Mouse (Mus musculus): ENCODE data around the gene Tsga10ip. TPM values are rescaled to one million over a fixed set of nuclear protein-coding genes. Genes with fewer than 3 reads are reported as not detected.

Tsga10ip gene
- total and polyA plus RNA-seq, 3 experiments = 0.87 to 0.89 TPM; not detected in 1

DNA sequence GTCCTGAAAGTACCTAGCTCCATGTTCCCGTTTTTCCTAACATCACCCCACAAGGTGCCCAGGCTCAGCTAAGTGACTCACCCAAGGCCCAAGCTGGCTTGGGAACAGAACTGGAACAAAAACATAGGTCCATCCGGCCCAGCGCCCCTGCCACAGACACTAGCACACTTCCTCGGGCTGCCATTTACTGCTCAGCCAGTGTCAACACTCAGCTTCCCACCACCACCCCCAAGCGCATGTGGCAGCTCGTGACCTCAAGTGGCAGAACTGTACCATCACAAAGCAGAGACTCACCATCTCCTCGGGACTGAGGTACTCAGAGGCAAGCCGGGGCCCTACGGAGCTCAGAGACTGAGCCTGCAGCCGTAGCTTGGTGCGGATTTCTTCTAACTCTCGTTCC is 19.0 kb downstream of the Tsga10ip start:
- no peak overlapping the region for H3K9ac ChIP-seq (ENCODE audit: insufficient read depth, low read depth)
- H3K79me2 ChIP-seq (replicated peaks; ENCODE audit: control insufficient read depth, extremely low read depth, insufficient read depth, poor library complexity, severe bottlenecking) = peaks cover 27% of the 10 kb centered on the region
- no peak overlapping the region for H3K4me3 ChIP-seq (replicated peaks in 1 of 3; ENCODE audit: low read depth in 2 of 3, low read length in 2 of 3, poor library complexity in 1 of 3)
- H3K4me1 ChIP-seq (ENCODE audit: control insufficient read depth in 1 of 2, insufficient read depth in 2 of 2) = peaks cover 2 to 21% of the 10 kb centered on the region in 2 experiments; a peak in 2 of 4 replicates
- TF ChIP-seq ETS1 (conservative IDR thresholded peaks at IDR 0.05; ENCODE audit: low read depth, low read length) (no peak), CHD2 (IDR thresholded peaks at IDR 0.05; ENCODE audit: low read length) (no peak), CTCF (conservative IDR thresholded peaks at IDR 0.05 in 1 of 2, IDR thresholded peaks at IDR 0.05 in 1 of 2; ENCODE audit: low read depth in 2 of 2, low read length in 2 of 2) (no peak), SIN3A (IDR thresholded peaks at IDR 0.05; ENCODE audit: low read length) (no peak), MXI1 (IDR thresholded peaks at IDR 0.05; ENCODE audit: low read depth, low read length) (no peak), ZNF384 (IDR thresholded peaks at IDR 0.05; ENCODE audit: low read depth, low read length) (no peak), MEF2A (IDR thresholded peaks at IDR 0.05; ENCODE audit: borderline replicate concordance, low read depth, low read length) (no peak), GABPA (IDR thresholded peaks at IDR 0.05; ENCODE audit: insufficient replicate concordance, low read depth, low read length) (no peak), ZC3H11A (IDR thresholded peaks at IDR 0.05; ENCODE audit: low read depth, low read length) (no peak), KAT2A (IDR thresholded peaks at IDR 0.05; ENCODE audit: insufficient replicate concordance, low read length) (no peak), CHD1 (IDR thresholded peaks at IDR 0.05; ENCODE audit: low read depth, low read length) (no peak), TBP (conservative IDR thresholded peaks at IDR 0.05; ENCODE audit: low read depth, low read length) (no peak), USF1 (IDR thresholded peaks at IDR 0.05; ENCODE audit: low read depth, low read length) (no peak), IRF4 (IDR thresholded peaks at IDR 0.05; ENCODE audit: low read depth, low read length) (no peak), NELFE (IDR thresholded peaks at IDR 0.05; ENCODE audit: low read depth, low read length) (no peak), HCFC1 (IDR thresholded peaks at IDR 0.05; ENCODE audit: low read depth, low read length) (no peak), MAFK (IDR thresholded peaks at IDR 0.05; ENCODE audit: insufficient replicate concordance, low read length) (no peak)
- DNase-seq (ENCODE audit: extremely low read depth) = no peak
- no peaks in the 10 kb centered on the region for H3K9me3 ChIP-seq (replicated peaks; ENCODE audit: low read length)
- H3K27me3 ChIP-seq (replicated peaks) = no peaks in the 10 kb centered on the region
- dilution Hi-C loops (cut with MboI; ENCODE audit: extremely low pct_ligation_motif_present, extremely low pct_unique_long_range_greater_than_20kb, low sequenced_read_pairs) = no loop called here
- no peak overlapping the region for H3K4me2 ChIP-seq (ENCODE audit: insufficient read depth, low read depth, poor library complexity, severe bottlenecking)
- in situ Hi-C loops (cut with MboI; ENCODE audit: low pct_ligation_motif_present, low pct_unique_long_range_greater_than_20kb, low sequenced_read_pairs) = no loop called here
- H3K36me3 ChIP-seq (replicated peaks in 1 of 2; ENCODE audit: control insufficient read depth in 1 of 2, insufficient read depth in 1 of 2, low read length in 1 of 2) = peaks cover 74 to 88% of the 10 kb centered on the region in 2 experiments
- H3K27ac ChIP-seq (ENCODE audit: insufficient read depth, low read depth) = no peak overlapping the region

DNA sequence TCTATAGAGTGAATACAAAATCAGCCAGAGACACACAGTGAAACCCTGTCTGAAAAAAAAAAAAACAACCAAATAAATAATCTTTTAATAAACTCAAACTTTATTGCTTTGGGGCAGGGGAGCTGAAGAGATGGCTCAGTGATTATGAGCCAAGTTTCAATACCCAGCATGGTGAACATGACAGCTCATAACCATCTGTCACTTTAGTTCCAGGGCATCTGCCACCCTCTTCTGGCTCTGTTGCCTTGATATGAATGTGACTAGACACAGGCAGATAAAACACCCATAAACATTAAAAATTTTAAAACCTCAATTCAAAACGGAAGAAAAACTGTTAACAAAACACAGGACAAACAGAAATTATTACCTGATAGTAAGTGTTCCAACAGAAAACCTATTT is 24.9 kb downstream of the Tsga10ip start:
- H3K4me3 ChIP-seq (replicated peaks in 1 of 3; ENCODE audit: low read depth in 2 of 3, low read length in 2 of 3, poor library complexity in 1 of 3) = no peak overlapping the region
- in situ Hi-C loops (cut with MboI; ENCODE audit: low pct_ligation_motif_present, low pct_unique_long_range_greater_than_20kb, low sequenced_read_pairs) (no loop called here), dilution Hi-C loops (cut with MboI; ENCODE audit: extremely low pct_ligation_motif_present, extremely low pct_unique_long_range_greater_than_20kb, low sequenced_read_pairs) (no loop called here)
- no peak overlapping the region for H3K4me2 ChIP-seq (ENCODE audit: insufficient read depth, low read depth, poor library complexity, severe bottlenecking)
- no peaks in the 10 kb centered on the region for H3K9me3 ChIP-seq (replicated peaks; ENCODE audit: low read length)
- no peak overlapping the region for H3K9ac ChIP-seq (ENCODE audit: insufficient read depth, low read depth)
- peaks cover 0 to 14% of the 10 kb centered on the region in 2 experiments; a peak in 2 of 4 replicates for H3K4me1 ChIP-seq (ENCODE audit: control insufficient read depth in 1 of 2, insufficient read depth in 2 of 2)
- H3K79me2 ChIP-seq (replicated peaks; ENCODE audit: control insufficient read depth, extremely low read depth, insufficient read depth, poor library complexity, severe bottlenecking) = no peaks in the 10 kb centered on the region
- no peaks in the 10 kb centered on the region for H3K27me3 ChIP-seq (replicated peaks)
- no peak overlapping the region for H3K27ac ChIP-seq (ENCODE audit: insufficient read depth, low read depth)
- TF ChIP-seq SMC3 (IDR thresholded peaks at IDR 0.05; ENCODE audit: low read depth, low read length) (no peak), MYC (IDR thresholded peaks at IDR 0.05; ENCODE audit: low read depth, low read length) (no peak), CTCF (conservative IDR thresholded peaks at IDR 0.05 in 1 of 2, IDR thresholded peaks at IDR 0.05 in 1 of 2; ENCODE audit: low read depth in 2 of 2, low read length in 2 of 2) (no peak), MEF2A (IDR thresholded peaks at IDR 0.05; ENCODE audit: borderline replicate concordance, low read depth, low read length) (no peak), ELF1 (IDR thresholded peaks at IDR 0.05; ENCODE audit: low read depth, low read length) (no peak), PAX5 (IDR thresholded peaks at IDR 0.05; ENCODE audit: low read length) (no peak), CHD2 (IDR thresholded peaks at IDR 0.05; ENCODE audit: low read length) (no peak), BHLHE40 (IDR thresholded peaks at IDR 0.05; ENCODE audit: low read depth, low read length) (no peak), CHD1 (IDR thresholded peaks at IDR 0.05; ENCODE audit: low read depth, low read length) (no peak), MAZ (IDR thresholded peaks at IDR 0.05; ENCODE audit: low read depth, low read length) (no peak), RAD21 (IDR thresholded peaks at IDR 0.05; ENCODE audit: low read depth, low read length) (no peak), MAX (IDR thresholded peaks at IDR 0.05; ENCODE audit: low read length) (no peak), ZKSCAN1 (IDR thresholded peaks at IDR 0.05; ENCODE audit: borderline replicate concordance, low read depth, low read length) (no peak), RCOR1 (conservative IDR thresholded peaks at IDR 0.05; ENCODE audit: low read depth, low read length) (no peak), USF2 (conservative IDR thresholded peaks at IDR 0.05; ENCODE audit: low read depth, low read length) (no peak), POLR2AphosphoS2 (IDR thresholded peaks at IDR 0.05; ENCODE audit: low read depth, low read length) (no peak), HCFC1 (IDR thresholded peaks at IDR 0.05; ENCODE audit: low read depth, low read length) (no peak), UBTF (IDR thresholded peaks at IDR 0.05; ENCODE audit: low read depth, low read length) (no peak), TBP (conservative IDR thresholded peaks at IDR 0.05; ENCODE audit: low read depth, low read length) (no peak), NELFE (IDR thresholded peaks at IDR 0.05; ENCODE audit: low read depth, low read length) (no peak)
- peaks cover 62 to 86% of the 10 kb centered on the region in 2 experiments for H3K36me3 ChIP-seq (replicated peaks in 1 of 2; ENCODE audit: control insufficient read depth in 1 of 2, insufficient read depth in 1 of 2, low read length in 1 of 2)
- DNase-seq (ENCODE audit: extremely low read depth) = no peak

All from CH12.LX (cell line).